Mouse (Mus musculus) MEL (cell line): ENCODE results near the gene Rsad2. TPM values are rescaled to one million over a fixed set of nuclear protein-coding genes. Genes with fewer than 3 reads are reported as not detected.

ENCODE experiments used
- DNase-seq: peaks from one replicate; pipeline ENCODE4 v3.0.0; 2011; ENCODE audit warnings: low read depth, low spot score
- H3K27ac ChIP-seq: 2 replicates; pipeline ENCODE4 v1.5.1; 2012; ENCODE audit warnings: low read depth, mild to moderate bottlenecking, control low read depth, low read length, moderate library complexity; ENCODE audit not compliant: control insufficient read depth
- H3K27me3 ChIP-seq, 2 experiments: fragments of 150-350 bp in 1 of 2; sonication (generic) in 1 of 2; 2 replicates each; pipeline ENCODE4 v1.6.1; 2012; ENCODE audit warnings: low read length in 2 of 2, mild to moderate bottlenecking in 2 of 2, improper control_type of control experiment in 1 of 2, moderate library complexity in 1 of 2; ENCODE audit not compliant: insufficient read depth in 2 of 2, control insufficient read depth in 1 of 2
- H3K36me3 ChIP-seq, 2 experiments: 2 replicates each; pipeline ENCODE4 v1.6.1; 2012 to 2014; ENCODE audit warnings: low read length in 2 of 2, improper control_type of control experiment in 1 of 2, inconsistent platforms in 1 of 2, mild to moderate bottlenecking in 1 of 2; ENCODE audit not compliant: insufficient read depth in 2 of 2, control insufficient read depth in 1 of 2
- H3K4me1 ChIP-seq, 2 experiments: fragments of 150-350 bp in 1 of 2; sonication (generic) in 1 of 2; 2 replicates each; pipeline ENCODE4 v1.6.1; 2012; ENCODE audit warnings: low read length in 2 of 2, improper control_type of control experiment in 1 of 2, mild to moderate bottlenecking in 1 of 2; ENCODE audit not compliant: insufficient read depth in 2 of 2, control insufficient read depth in 1 of 2
- H3K4me3 ChIP-seq, 2 experiments: fragments of 150-350 bp in 1 of 2; sonication (generic) in 1 of 2; 2 replicates each; pipeline ENCODE4 v1.5.1; 2012; ENCODE audit warnings: low read depth in 2 of 2, low read length in 2 of 2, mild to moderate bottlenecking in 2 of 2, moderate library complexity in 2 of 2, control low read depth in 1 of 2, improper control_type of control experiment in 1 of 2; ENCODE audit not compliant: control insufficient read depth in 1 of 2, insufficient read depth in 1 of 2
- H3K79me2 ChIP-seq: 2 replicates; pipeline ENCODE4 v1.6.1; 2012; ENCODE audit warnings: mild to moderate bottlenecking, low read length, moderate library complexity; ENCODE audit not compliant: control insufficient read depth, poor library complexity, insufficient read depth
- H3K9ac ChIP-seq: 2 replicates; pipeline ENCODE4 v1.6.1; 2012; ENCODE audit warnings: low read depth, mild to moderate bottlenecking, control low read depth, low read length, moderate library complexity; ENCODE audit not compliant: control insufficient read depth, poor library complexity, severe bottlenecking
- H3K9me3 ChIP-seq: fragments of 150-350 bp; sonication (generic); replicated peaks from 2 replicates; pipeline ENCODE4 v1.6.1; 2012; ENCODE audit warnings: mild to moderate bottlenecking, low read length, improper control_type of control experiment, moderate library complexity; ENCODE audit not compliant: insufficient read depth
- BHLHE40 ChIP-seq: IDR thresholded peaks from 2 replicates; pipeline ENCODE4 v1.6.1; 2012; ENCODE audit warnings: low read depth, mild to moderate bottlenecking, inconsistent platforms, low read length, improper control_type of control experiment, borderline replicate concordance
- CHD1 ChIP-seq: IDR thresholded peaks from 2 replicates; pipeline ENCODE4 v1.6.1; 2012; ENCODE audit warnings: low read depth, mild to moderate bottlenecking, inconsistent platforms, low read length, improper control_type of control experiment
- CHD2 ChIP-seq: IDR thresholded peaks from 2 replicates; pipeline ENCODE4 v1.6.1; 2011; ENCODE audit warnings: low read length, improper control_type of control experiment
- CTCF ChIP-seq, 3 experiments: IDR thresholded peaks in 2 of 3; conservative IDR thresholded peaks in 1 of 3; 2 replicates each; pipeline ENCODE4 v1.5.1; 2011 to 2012; ENCODE audit warnings: low read length in 3 of 3, low read depth in 2 of 3, mild to moderate bottlenecking in 2 of 3, improper control_type of control experiment in 1 of 3, inconsistent platforms in 1 of 3, mixed read lengths in 1 of 3, moderate library complexity in 1 of 3; ENCODE audit not compliant: control insufficient read depth in 1 of 3, insufficient read depth in 1 of 3, poor library complexity in 1 of 3, severe bottlenecking in 1 of 3
- E2F4 ChIP-seq: IDR thresholded peaks from 2 replicates; pipeline ENCODE4 v1.6.1; 2011; ENCODE audit warnings: low read depth, low read length, improper control_type of control experiment, borderline replicate concordance
- ELF1 ChIP-seq: IDR thresholded peaks from 2 replicates; pipeline ENCODE4 v1.6.1; 2014; ENCODE audit warnings: low read depth, mild to moderate bottlenecking, inconsistent platforms, low read length, improper control_type of control experiment, moderate library complexity
- ETS1 ChIP-seq: IDR thresholded peaks from 2 replicates; pipeline ENCODE4 v1.6.1; 2012; ENCODE audit warnings: low read depth, mild to moderate bottlenecking, inconsistent platforms, low read length, improper control_type of control experiment, moderate library complexity
- GABPA ChIP-seq: IDR thresholded peaks from 2 replicates; pipeline ENCODE4 v1.6.1; 2012; ENCODE audit warnings: low read depth, mild to moderate bottlenecking, inconsistent platforms, low read length, improper control_type of control experiment, moderate library complexity
- HCFC1 ChIP-seq: IDR thresholded peaks from 2 replicates; pipeline ENCODE4 v1.6.1; 2012; ENCODE audit warnings: low read depth, mild to moderate bottlenecking, inconsistent platforms, low read length, improper control_type of control experiment, moderate library complexity
- MAFK ChIP-seq: IDR thresholded peaks from 2 replicates; pipeline ENCODE4 v1.6.1; 2011; ENCODE audit warnings: low read depth, mild to moderate bottlenecking, low read length, improper control_type of control experiment, borderline replicate concordance
- MAX ChIP-seq: IDR thresholded peaks from 2 replicates; pipeline ENCODE4 v1.6.1; 2011; ENCODE audit warnings: low read length, improper control_type of control experiment
- MEF2A ChIP-seq: IDR thresholded peaks from 2 replicates; pipeline ENCODE4 v1.6.1; 2014; ENCODE audit warnings: low read depth, mild to moderate bottlenecking, inconsistent platforms, low read length, improper control_type of control experiment; ENCODE audit not compliant: poor library complexity, insufficient replicate concordance, severe bottlenecking; ENCODE audit errors: extremely low read depth
- MXI1 ChIP-seq: IDR thresholded peaks from 2 replicates; pipeline ENCODE4 v1.6.1; 2011; ENCODE audit warnings: mild to moderate bottlenecking, low read depth, low read length, improper control_type of control experiment
- MYC ChIP-seq: IDR thresholded peaks from 2 replicates; pipeline ENCODE4 v1.6.1; 2011; ENCODE audit warnings: low read depth, mild to moderate bottlenecking, low read length, improper control_type of control experiment, moderate library complexity
- NELFE ChIP-seq: IDR thresholded peaks from 2 replicates; pipeline ENCODE4 v1.6.1; 2011; ENCODE audit warnings: low read depth, low read length, improper control_type of control experiment
- NRF1 ChIP-seq: IDR thresholded peaks from 2 replicates; pipeline ENCODE4 v1.6.1; 2014; ENCODE audit warnings: low read depth, mild to moderate bottlenecking, inconsistent platforms, low read length, improper control_type of control experiment, moderate library complexity; ENCODE audit not compliant: poor library complexity, insufficient read depth, severe bottlenecking
- POLR2AphosphoS2 ChIP-seq: IDR thresholded peaks from 2 replicates; pipeline ENCODE4 v1.6.1; 2011; ENCODE audit warnings: low read length, improper control_type of control experiment
- POLR2AphosphoS5 ChIP-seq: IDR thresholded peaks from 2 replicates; pipeline ENCODE4 v1.6.1; 2012; ENCODE audit warnings: low read depth, borderline replicate concordance, mild to moderate bottlenecking, inconsistent platforms, low read length, moderate library complexity, mixed read lengths
- SIN3A ChIP-seq: IDR thresholded peaks from 2 replicates; pipeline ENCODE4 v1.6.1; 2012; ENCODE audit warnings: low read length, improper control_type of control experiment, inconsistent platforms
- UBTF ChIP-seq: IDR thresholded peaks from 2 replicates; pipeline ENCODE4 v1.6.1; 2012; ENCODE audit warnings: low read depth, mild to moderate bottlenecking, inconsistent platforms, low read length, improper control_type of control experiment, moderate library complexity, borderline replicate concordance; ENCODE audit not compliant: insufficient read depth
- USF2 ChIP-seq, 2 experiments: IDR thresholded peaks; 2 replicates each; pipeline ENCODE4 v1.6.1; 2011 to 2012; ENCODE audit warnings: improper control_type of control experiment in 2 of 2, low read length in 2 of 2, borderline replicate concordance in 1 of 2, inconsistent platforms in 1 of 2, low read depth in 1 of 2, mild to moderate bottlenecking in 1 of 2; ENCODE audit not compliant: insufficient read depth in 1 of 2
- ZC3H11A ChIP-seq: IDR thresholded peaks from 2 replicates; pipeline ENCODE4 v1.6.1; 2012; ENCODE audit warnings: low read depth, mild to moderate bottlenecking, inconsistent platforms, low read length, improper control_type of control experiment
- ZKSCAN1 ChIP-seq: IDR thresholded peaks from 2 replicates; pipeline ENCODE4 v1.6.1; 2012; ENCODE audit warnings: low read depth, mild to moderate bottlenecking, inconsistent platforms, low read length, improper control_type of control experiment, moderate library complexity
- ZMIZ1 ChIP-seq: IDR thresholded peaks from 2 replicates; pipeline ENCODE4 v1.6.1; 2012; ENCODE audit warnings: low read depth, mild to moderate bottlenecking, inconsistent platforms, low read length, improper control_type of control experiment, moderate library complexity
- ZNF384 ChIP-seq: IDR thresholded peaks from 2 replicates; pipeline ENCODE4 v1.6.1; 2012; ENCODE audit warnings: low read depth, mild to moderate bottlenecking, inconsistent platforms, low read length, improper control_type of control experiment
- polyA plus RNA-seq, 2 experiments: library from polyadenylated mRNA; stranded (reverse) in 1 of 2; unstranded in 1 of 2; fragments of >175 nt in 1 of 2; fragments of >200 nt in 1 of 2; gene quantifications; 2 replicates each; pipeline versions ENCODE4 v1.2.1 to v1.2.4; 2012; ENCODE audit warnings: low replicate concordance in 2 of 2, low read depth in 1 of 2; ENCODE audit not compliant: insufficient read length in 2 of 2, insufficient read depth in 1 of 2, missing spikeins in 1 of 2
- total RNA-seq: library from RNA; depleted of rRNA; stranded (reverse); fragments of 300-350 nt; gene quantifications from 2 replicates; pipeline ENCODE4 v1.2.3, GENCODE M21; 2012

Gene Rsad2
- total and polyA plus RNA-seq, 3 experiments, result 0.42 to 0.61 TPM; not detected in 1

GRCm38 (mm10) chr12:26410443-26410842 is 45.8 kb downstream of the Rsad2 start:
- no peaks in the 10 kb centered on the region for H3K27me3 ChIP-seq
- H3K9me3 ChIP-seq, result no peaks in the 10 kb centered on the region
- H3K4me3 ChIP-seq, result no peak overlapping the region
- H3K9ac ChIP-seq, result no peak overlapping the region
- H3K27ac ChIP-seq, result no peak overlapping the region
- no peaks in the 10 kb centered on the region for H3K36me3 ChIP-seq
- no peaks in the 10 kb centered on the region for H3K79me2 ChIP-seq
- no peak for DNase-seq
- H3K4me1 ChIP-seq, result no peaks in the 10 kb centered on the region
- TF ChIP-seq SIN3A (no peak), POLR2AphosphoS2 (no peak), MXI1 (no peak), MAFK (no peak), CHD1 (no peak), MAX (no peak), BHLHE40 (no peak), MEF2A (no peak), ELF1 (no peak), USF2 (IDR thresholded peaks at IDR 0.05; ENCODE audit: borderline replicate concordance in 1 of 2, insufficient read depth in 1 of 2, low read depth in 1 of 2, low read length in 2 of 2) (no peak), ZMIZ1 (no peak), HCFC1 (no peak), UBTF (no peak), GABPA (no peak), ETS1 (no peak)
- TF ChIP-seq, all 39 proteins: peak for 0

DNA sequence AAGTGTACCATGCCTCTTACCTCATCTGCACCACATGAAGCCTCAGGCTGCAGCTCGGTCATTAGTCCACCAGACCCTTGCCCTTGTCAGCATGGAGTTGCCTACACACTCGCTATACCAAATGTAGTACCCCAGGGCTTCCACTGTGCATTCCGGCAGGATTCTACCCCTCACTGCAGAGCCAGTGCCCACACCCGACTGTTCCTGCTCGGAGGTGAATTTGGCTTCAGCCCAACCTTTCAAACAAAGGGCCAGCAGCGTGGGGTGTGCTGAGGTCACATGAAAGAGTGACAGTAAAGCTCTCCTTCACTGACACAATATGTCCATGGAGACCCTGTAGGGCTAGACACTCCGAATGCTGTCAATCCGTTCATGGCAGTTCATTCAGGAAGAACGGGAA is 47.5 kb downstream of the Rsad2 start:
- Histone ChIP-seq H3K79me2 (no peaks in the 10 kb centered on the region), H3K36me3 (no peaks in the 10 kb centered on the region), H3K9ac (no peak overlapping the region), H3K27ac (no peak overlapping the region), H3K4me1 (no peaks in the 10 kb centered on the region), H3K4me3 (no peak overlapping the region), H3K9me3 (no peaks in the 10 kb centered on the region), H3K27me3 (no peaks in the 10 kb centered on the region)
- no peak for DNase-seq
- TF ChIP-seq CHD1 (no peak), MYC (no peak), NRF1 (no peak), NELFE (no peak), ZNF384 (no peak), ZKSCAN1 (no peak), E2F4 (no peak), USF2 (IDR thresholded peaks at IDR 0.05; ENCODE audit: borderline replicate concordance in 1 of 2, insufficient read depth in 1 of 2, low read depth in 1 of 2, low read length in 2 of 2) (no peak), HCFC1 (no peak), CHD2 (no peak), ZC3H11A (no peak), MEF2A (no peak), ZMIZ1 (no peak), MAFK (no peak), CTCF (IDR thresholded peaks at IDR 0.05 in 2 of 3, conservative IDR thresholded peaks at IDR 0.05 in 1 of 3; ENCODE audit: control insufficient read depth in 1 of 3, insufficient read depth in 1 of 3, low read depth in 2 of 3, low read length in 3 of 3, poor library complexity in 1 of 3, severe bottlenecking in 1 of 3) (no peak), POLR2AphosphoS5 (no peak)
- TF ChIP-seq, all 39 proteins: peak for 0
